Mouse (Mus musculus): ENCODE data around the gene St8sia4.

The St8sia4 gene

GRCm38 (mm10) chr1:95667435-95668252 lies at the start of gene St8sia4:
St8sia4 (minus strand) TSS chr1:95667571.
- in situ Hi-C loops (cut with MboI; ENCODE audit: unreplicated experiment in 2 of 2), result loop anchor here (5.0 to 25.0 kb wide), 7 partner anchors 60 to 1530 kb away; no protein-coding TSS in a partner anchor

GRCm38 (mm10) chr1:95709181-95709580 lies 41.8 kb upstream of the St8sia4 start:
- in situ Hi-C loops (cut with MboI; ENCODE audit: unreplicated experiment in 2 of 2), result no loop called here

- in situ Hi-C loops (cut with MboI; ENCODE audit: unreplicated experiment in 2 of 2), result no loop called here
These were observed 32.5 kb upstream of the St8sia4 start for GRCm38 (mm10) chr1:95699903-95700302.

- in situ Hi-C loops (cut with MboI; ENCODE audit: unreplicated experiment in 2 of 2), result loop anchor here in 1 of 2 experiments (25.0 kb wide), 1 partner anchor 1537 kb away; no protein-coding TSS in a partner anchor
These were observed 6.7 kb upstream of the St8sia4 start for GRCm38 (mm10) chr1:95674052-95674451.

GRCm38 (mm10) chr1:95668253-95668805 lies 958 bp upstream of the St8sia4 start:
- in situ Hi-C loops (cut with MboI; ENCODE audit: unreplicated experiment in 2 of 2), result loop anchor here (5.0 to 25.0 kb wide), 7 partner anchors 61 to 1531 kb away; no protein-coding TSS in a partner anchor

GRCm38 (mm10) chr1:95666541-95667320 lies 640 bp downstream of the St8sia4 start:
- in situ Hi-C loops (cut with MboI; ENCODE audit: unreplicated experiment in 2 of 2), result loop anchor here (5.0 to 25.0 kb wide), 7 partner anchors 59 to 1529 kb away; no protein-coding TSS in a partner anchor

DNA sequence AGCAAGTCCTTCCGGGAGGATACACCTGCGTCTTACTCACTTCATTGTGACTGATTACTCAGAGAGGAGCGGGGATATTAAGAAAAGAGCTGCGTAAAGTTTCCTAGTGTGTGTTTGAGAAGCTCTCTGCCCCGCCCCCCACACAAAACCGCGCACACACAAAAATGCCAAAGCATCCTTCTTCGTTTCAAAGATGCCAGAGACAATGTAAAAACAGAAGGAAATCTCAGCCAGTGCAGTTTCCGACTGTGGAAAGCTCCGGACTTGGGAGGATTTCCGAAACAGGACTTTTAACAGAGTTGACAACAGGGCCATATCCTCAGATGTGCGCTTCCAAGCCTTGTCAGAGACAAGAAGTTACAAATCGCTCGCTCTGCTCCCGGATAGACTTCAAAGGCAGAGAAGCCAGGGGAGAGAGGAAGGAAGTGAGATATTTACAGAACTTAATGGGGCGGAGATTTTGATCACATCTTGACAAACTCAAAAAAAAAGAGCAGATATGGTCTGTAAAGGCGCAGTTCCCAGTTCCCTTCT lies 1.4 kb downstream of the St8sia4 start:
- in situ Hi-C loops (cut with MboI; ENCODE audit: unreplicated experiment in 2 of 2), result loop anchor here (5.0 to 25.0 kb wide), 7 partner anchors 59 to 1529 kb away; no protein-coding TSS in a partner anchor

DNA sequence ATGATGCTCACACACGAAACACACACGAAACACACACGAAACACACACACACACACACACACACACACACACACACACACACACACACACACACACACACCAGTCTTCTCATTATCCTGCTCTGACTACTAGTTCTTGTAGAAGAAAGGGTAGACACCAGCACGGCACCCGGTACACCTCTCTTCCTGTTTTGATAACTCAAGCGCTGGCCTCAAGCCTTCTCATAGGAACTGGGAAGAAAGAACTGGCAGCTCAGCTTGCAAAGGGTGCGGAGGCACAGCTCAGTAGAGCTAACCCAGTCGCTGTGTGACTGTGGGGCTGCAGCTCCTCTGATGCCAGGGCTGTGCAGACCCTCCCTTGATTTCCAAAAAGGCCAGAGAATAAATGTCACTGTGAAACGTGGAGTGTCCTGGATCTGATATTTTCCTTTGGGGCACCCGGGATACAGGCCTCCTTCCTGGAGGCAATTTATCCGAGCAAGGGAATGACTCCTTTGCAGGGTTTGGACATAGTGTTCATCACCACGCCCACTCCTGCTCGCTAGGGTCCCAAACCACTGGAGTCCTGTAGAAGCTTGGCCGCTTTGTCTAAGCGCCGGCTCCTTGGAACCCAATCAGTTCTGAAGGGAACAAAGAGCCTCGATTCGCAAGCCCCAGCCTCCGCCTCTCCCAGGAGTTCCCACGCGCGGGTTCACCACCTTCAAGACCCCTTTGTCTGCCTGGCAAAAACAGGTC lies 2.2 kb downstream of the St8sia4 start:
- in situ Hi-C loops (cut with MboI; ENCODE audit: unreplicated experiment in 2 of 2), result loop anchor here (5.0 to 25.0 kb wide), 9 partner anchors 58 to 1528 kb away; partner anchors contain the start of gene Fam174a (in 1 of the 2)

DNA sequence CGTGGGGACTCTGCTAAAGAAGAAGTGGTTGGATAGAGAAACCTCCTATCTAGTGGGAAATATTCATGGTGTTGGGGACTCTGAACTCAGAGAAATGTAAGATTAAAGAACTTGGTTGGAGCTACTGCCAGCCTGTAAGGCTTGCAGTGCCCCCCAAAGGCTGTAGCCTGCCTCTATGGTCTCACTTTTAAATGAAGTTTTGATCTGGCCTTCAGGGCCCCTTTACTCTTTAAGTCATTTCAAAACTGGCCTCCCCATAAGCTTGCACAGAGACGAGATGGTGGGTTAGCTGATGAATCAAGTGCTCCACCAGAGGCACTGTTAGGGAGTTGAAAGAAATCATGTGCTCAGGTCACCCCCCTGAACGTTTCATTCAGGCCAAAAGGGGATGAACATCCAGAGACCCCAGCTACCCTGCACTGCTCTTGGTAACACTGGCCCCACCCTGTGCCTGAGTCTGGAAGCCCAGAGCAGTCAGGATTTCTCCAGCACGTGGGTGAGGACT lies 3.0 kb downstream of the St8sia4 start:
- in situ Hi-C loops (cut with MboI; ENCODE audit: unreplicated experiment in 2 of 2), result loop anchor here (5.0 to 25.0 kb wide), 7 partner anchors 60 to 1527 kb away; partner anchors contain the start of gene Fam174a (in 1 of the 2)

GRCm38 (mm10) chr1:95657051-95657668 lies 10.2 kb downstream of the St8sia4 start:
- in situ Hi-C loops (cut with MboI; ENCODE audit: unreplicated experiment in 2 of 2), result loop anchor here in 1 of 2 experiments (25.0 kb wide), 1 partner anchor 1520 kb away; no protein-coding TSS in a partner anchor

DNA sequence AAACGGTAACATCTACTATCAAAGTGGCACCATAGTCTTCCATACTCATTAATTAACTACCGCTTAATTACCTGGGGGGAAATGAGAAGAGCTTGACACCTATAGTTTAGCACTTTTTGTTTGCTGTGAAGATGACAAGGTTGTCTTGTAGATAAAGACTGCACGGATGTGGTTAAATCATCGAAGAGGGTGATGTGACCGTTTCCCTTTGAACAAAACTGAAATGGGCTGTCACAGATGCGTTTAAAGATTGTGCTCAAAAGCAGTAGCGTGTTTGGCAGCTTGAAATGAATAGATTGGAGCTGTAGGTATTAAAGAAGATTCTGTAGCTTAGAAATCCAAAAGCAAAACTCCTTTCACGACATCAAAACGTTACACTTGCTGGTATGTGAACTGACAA lies 11.8 kb downstream of the St8sia4 start:
- in situ Hi-C loops (cut with MboI; ENCODE audit: unreplicated experiment in 2 of 2), result loop anchor here in 1 of 2 experiments (25.0 kb wide), 1 partner anchor 1518 kb away; no protein-coding TSS in a partner anchor

DNA sequence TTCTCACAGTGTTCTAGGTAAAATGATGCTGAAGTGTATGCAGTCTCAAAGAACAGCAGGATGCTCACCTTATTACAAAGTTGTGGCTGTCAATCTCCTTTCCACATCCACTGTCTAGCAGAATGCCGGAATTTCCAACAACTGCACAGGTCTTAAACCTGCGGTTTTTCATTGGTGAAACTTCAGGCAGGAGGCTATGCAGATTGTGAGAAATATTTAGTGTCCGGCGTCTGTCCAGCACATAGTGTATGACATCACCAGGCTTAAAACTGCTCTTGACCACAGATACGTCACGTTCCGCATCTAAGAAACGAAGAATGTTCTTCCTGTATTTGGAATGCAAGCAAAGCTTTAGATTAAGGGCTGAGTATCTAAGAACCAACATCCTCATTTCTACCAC lies 13.9 kb downstream of the St8sia4 start:
- in situ Hi-C loops (cut with MboI; ENCODE audit: unreplicated experiment in 2 of 2), result loop anchor here in 1 of 2 experiments (25.0 kb wide), 1 partner anchor 1516 kb away; no protein-coding TSS in a partner anchor

DNA sequence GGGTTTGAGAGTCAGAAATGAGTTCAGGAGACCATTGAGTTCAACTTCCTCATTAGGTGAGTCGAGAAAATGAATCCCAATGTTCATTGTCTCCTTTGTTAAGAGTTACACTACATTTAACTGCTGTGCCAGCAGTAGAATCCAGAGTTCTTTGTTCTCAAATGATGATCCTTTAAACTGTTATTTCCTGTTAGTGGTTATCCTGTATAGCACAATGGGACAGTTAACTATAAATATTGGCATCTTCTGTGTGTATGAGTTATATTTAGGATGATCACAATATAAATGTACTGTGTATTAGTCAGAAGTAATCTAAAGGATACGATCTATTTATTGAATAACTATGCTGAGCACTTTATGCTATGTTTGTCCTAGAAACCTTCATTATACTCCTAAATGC lies 23.1 kb downstream of the St8sia4 start:
- in situ Hi-C loops (cut with MboI; ENCODE audit: unreplicated experiment in 2 of 2), result no loop called here

DNA sequence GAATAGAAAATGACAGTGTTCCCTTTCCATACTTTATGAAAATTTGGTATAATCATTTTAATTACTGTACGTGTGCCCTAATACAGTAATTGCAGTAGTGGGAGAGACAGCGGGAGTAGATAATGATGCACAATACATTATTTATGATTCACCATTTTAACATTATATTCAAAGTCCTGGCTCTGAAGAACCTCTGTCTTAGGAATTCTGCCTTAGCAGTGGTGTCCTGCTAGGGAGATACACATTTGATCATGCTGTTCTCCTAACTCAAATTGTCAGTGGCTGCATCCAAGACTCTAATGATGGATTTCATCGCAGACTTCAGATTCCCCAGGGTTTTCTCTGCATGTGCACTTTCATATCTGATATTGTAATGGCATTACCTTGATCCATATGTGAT lies 28.4 kb downstream of the St8sia4 start:
- in situ Hi-C loops (cut with MboI; ENCODE audit: unreplicated experiment in 2 of 2), result no loop called here

- in situ Hi-C loops (cut with MboI; ENCODE audit: unreplicated experiment in 2 of 2), result loop anchor here in 1 of 2 experiments (25.0 kb wide), 1 partner anchor 287 kb away; no protein-coding TSS in a partner anchor
These were observed 43.0 kb downstream of the St8sia4 start for GRCm38 (mm10) chr1:95624376-95624775.

DNA sequence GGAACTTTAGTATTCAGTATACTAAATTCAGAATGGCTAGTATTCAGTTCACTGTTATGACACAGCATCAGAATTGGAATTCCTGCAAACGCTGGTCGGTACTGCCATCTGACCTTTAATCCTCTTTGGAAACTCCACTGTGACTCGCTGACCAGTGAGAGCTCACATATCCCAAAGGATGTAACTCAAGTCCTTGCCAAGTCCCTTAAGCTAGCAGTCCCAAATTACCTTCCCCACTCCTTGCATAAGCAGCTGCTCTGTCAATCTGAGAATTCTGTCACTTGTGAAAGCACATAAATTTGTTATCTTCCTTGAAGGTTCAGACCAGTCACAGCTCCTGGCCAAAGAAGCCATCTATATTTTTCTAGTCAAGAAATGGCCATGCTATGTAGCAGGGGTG lies 48.7 kb downstream of the St8sia4 start:
- in situ Hi-C loops (cut with MboI; ENCODE audit: unreplicated experiment in 2 of 2), result loop anchor here in 1 of 2 experiments (25.0 kb wide), 1 partner anchor 281 kb away; no protein-coding TSS in a partner anchor

- in situ Hi-C loops (cut with MboI; ENCODE audit: unreplicated experiment in 2 of 2), result loop anchor here in 1 of 2 experiments (25.0 kb wide), 1 partner anchor 281 kb away; no protein-coding TSS in a partner anchor
These were observed 49.2 kb downstream of the St8sia4 start for GRCm38 (mm10) chr1:95618125-95618524.

DNA sequence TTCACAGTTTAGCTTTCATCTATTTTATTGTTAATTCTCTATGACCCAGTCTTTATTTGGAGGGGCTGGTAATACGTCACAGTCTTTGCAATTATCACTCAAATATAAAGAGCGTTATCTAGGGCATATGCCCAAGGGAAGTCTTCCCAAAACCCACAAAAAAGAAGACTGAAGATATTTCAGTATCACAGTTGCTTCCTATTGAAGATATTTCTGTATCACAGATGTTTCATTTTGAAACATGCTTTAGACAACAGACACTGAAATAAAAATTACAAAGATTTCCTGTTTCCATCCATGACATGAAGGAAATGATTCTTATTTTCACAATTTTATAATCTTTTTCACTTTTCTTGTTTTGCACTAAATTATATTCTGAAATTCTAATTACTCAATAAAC lies 57.4 kb downstream of the St8sia4 start:
- in situ Hi-C loops (cut with MboI; ENCODE audit: unreplicated experiment in 2 of 2), result loop anchor here in 1 of 2 experiments (25.0 kb wide), 1 partner anchor 273 kb away; no protein-coding TSS in a partner anchor

Data from v-Abl transformed pro-B cells (cell line).